Mouse (Mus musculus) myocyte (in vitro differentiated cells): ENCODE results near the gene Pard6b. TPM values are rescaled to one million over a fixed set of nuclear protein-coding genes. Genes with fewer than 3 reads are reported as not detected.

Source experiments
- H3K27me3 ChIP-seq: one replicate; pipeline ENCODE4 v1.6.1; 2011; ENCODE audit not compliant: control insufficient read depth, insufficient read depth, insufficient read length
- H3K36me3 ChIP-seq: one replicate; pipeline ENCODE4 v1.6.1; 2011; ENCODE audit not compliant: control insufficient read depth, insufficient read depth
- H3K4me2 ChIP-seq: one replicate; pipeline ENCODE4 v1.6.1; 2011; ENCODE audit warnings: low read depth, control low read depth
- H3K4me3 ChIP-seq: one replicate; pipeline ENCODE4 v1.5.1; 2011; ENCODE audit warnings: mild to moderate bottlenecking, control low read depth, moderate library complexity
- H3K79me2 ChIP-seq: one replicate; pipeline ENCODE4 v1.6.1; 2011; ENCODE audit not compliant: control insufficient read depth, insufficient read depth
- H3ac ChIP-seq: one replicate; pipeline ENCODE4 v1.6.1; 2011; ENCODE audit not compliant: control insufficient read depth, insufficient read length
- CEBPB ChIP-seq: IDR thresholded peaks from 2 replicates; pipeline ENCODE4 v1.6.1; 2011; ENCODE audit warnings: mild to moderate bottlenecking, moderate library complexity; ENCODE audit not compliant: poor library complexity, insufficient read depth, severe bottlenecking
- E2F4 ChIP-seq: IDR thresholded peaks from one replicate; pipeline ENCODE4 v1.6.1; 2011; ENCODE audit warnings: mild to moderate bottlenecking, control low read depth, moderate library complexity; ENCODE audit not compliant: insufficient read depth
- MAX ChIP-seq: IDR thresholded peaks from one replicate; pipeline ENCODE4 v1.6.1; 2011; ENCODE audit warnings: low read depth, mild to moderate bottlenecking, control low read depth
- MYOD1 ChIP-seq, 3 experiments: IDR thresholded peaks; one replicate each; pipeline ENCODE4 v1.6.1; 2011; ENCODE audit warnings: control low read depth in 2 of 3, low read depth in 2 of 3, mild to moderate bottlenecking in 2 of 3, moderate library complexity in 1 of 3; ENCODE audit not compliant: insufficient read length in 2 of 3, control insufficient read depth in 1 of 3
- MYOG ChIP-seq, 3 experiments: IDR thresholded peaks; one replicate each; pipeline ENCODE4 v1.6.1; 2011; ENCODE audit warnings: control low read depth in 2 of 3, low read depth in 2 of 3, mild to moderate bottlenecking in 2 of 3; ENCODE audit not compliant: insufficient read length in 2 of 3, control insufficient read depth in 1 of 3, insufficient read depth in 1 of 3
- POLR2A ChIP-seq: IDR thresholded peaks from one replicate; pipeline ENCODE4 v1.6.1; 2011; ENCODE audit warnings: low read depth, mild to moderate bottlenecking, control low read depth, moderate library complexity; ENCODE audit not compliant: insufficient read length
- POLR2AphosphoS2 ChIP-seq: IDR thresholded peaks from one replicate; pipeline ENCODE4 v1.6.1; 2011; ENCODE audit warnings: low read depth, control low read depth; ENCODE audit not compliant: insufficient read length
- REST ChIP-seq: IDR thresholded peaks from one replicate; pipeline ENCODE4 v1.6.1; 2011; ENCODE audit warnings: mild to moderate bottlenecking, control low read depth, moderate library complexity; ENCODE audit not compliant: insufficient read depth, insufficient read length
- SRF ChIP-seq: IDR thresholded peaks from one replicate; pipeline ENCODE4 v1.6.1; 2011; ENCODE audit warnings: low read depth; ENCODE audit not compliant: control insufficient read depth, insufficient read length
- TCF12 ChIP-seq: IDR thresholded peaks from one replicate; pipeline ENCODE4 v1.6.1; 2011; ENCODE audit warnings: mild to moderate bottlenecking, control low read depth; ENCODE audit not compliant: poor library complexity, insufficient read depth, severe bottlenecking
- TCF3 ChIP-seq: IDR thresholded peaks from one replicate; pipeline ENCODE4 v1.6.1; 2011; ENCODE audit warnings: low read depth, control low read depth; ENCODE audit not compliant: insufficient read length
- USF1 ChIP-seq: IDR thresholded peaks from one replicate; pipeline ENCODE4 v1.6.1; 2011; ENCODE audit warnings: low read depth, mild to moderate bottlenecking, control low read depth, moderate library complexity
- polyA plus RNA-seq: library from polyadenylated mRNA; unstranded; fragments of >200 nt; fragmentation: generic; extraction: Trizol; gene quantifications from one replicate; pipeline ENCODE4 v1.2.1, GENCODE M21; 2012; ENCODE audit warnings: missing spikeins

The Pard6b gene
- polyA plus RNA-seq, 1 experiment = 0.11 TPM

DNA sequence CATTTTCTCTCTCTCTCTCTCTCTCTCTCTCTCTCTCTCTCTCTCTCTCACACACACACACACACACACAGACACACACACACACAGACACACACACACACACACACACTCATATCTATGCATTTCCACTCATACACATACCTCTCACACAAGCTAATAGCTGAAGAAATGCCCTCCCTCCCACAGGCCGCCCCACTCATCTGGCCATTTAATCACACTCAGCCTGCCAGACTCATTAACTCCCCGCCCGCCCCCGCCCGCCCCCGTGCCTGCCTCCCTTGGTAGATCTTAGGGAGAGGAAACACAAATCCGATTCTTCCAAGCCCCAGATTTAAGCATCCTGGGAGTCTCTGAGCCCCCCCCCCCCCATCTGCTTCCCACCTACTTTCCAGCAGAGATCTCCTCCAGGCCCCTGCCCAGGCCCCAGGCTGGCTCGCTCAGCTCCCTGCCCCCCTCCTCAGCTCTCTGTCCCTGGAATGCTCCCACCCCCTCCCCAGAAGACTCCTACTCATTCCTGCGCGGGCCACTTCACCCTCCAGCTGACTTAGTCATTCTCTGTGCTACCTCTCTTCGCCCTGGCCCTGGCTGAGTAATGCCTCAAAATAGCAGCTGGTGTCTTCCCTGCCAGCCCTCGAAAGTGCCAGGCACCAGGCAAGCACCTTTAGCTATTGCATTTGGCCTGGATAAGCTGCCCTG is 8.2 kb upstream of the Pard6b start:
- no peaks in the 10 kb centered on the region for H3K79me2 ChIP-seq
- no peak overlapping the region for H3K4me3 ChIP-seq
- peak overlapping the region; percentile 47 for H3K4me2 ChIP-seq
- TF ChIP-seq MYOD1 (IDR thresholded peaks at IDR 0.05; ENCODE audit: control insufficient read depth in 1 of 3, insufficient read length in 2 of 3, low read depth in 2 of 3) (peak in 2 of 3 experiments; percentile 65 to 74), MYOG (IDR thresholded peaks at IDR 0.05; ENCODE audit: control insufficient read depth in 1 of 3, insufficient read depth in 1 of 3, insufficient read length in 2 of 3, low read depth in 2 of 3) (peak in 1 of 3 experiments; percentile 60), USF1 (no peak)
- H3K36me3 ChIP-seq = no peaks in the 10 kb centered on the region
- no peak overlapping the region for H3ac ChIP-seq
- H3K27me3 ChIP-seq = no peaks in the 10 kb centered on the region

DNA sequence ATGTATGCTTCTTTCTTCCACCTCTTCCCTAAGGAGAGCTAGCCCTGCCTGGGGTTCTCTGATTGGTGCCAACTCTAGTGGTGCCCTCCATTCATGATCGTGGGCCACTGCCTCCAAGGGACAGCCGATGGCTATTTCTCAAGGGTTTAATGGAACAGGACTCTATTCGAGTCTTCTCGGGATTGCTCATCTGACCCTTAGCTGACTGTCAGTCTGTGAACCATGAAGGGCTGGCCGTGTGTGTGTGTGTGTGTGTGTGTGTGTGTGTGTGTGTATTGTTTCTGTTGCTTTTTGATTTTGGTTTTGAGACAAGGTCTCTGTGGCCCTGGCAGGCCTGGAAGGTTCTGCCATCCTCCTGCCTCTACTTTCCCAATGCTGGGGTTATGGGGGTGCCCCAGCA is 7.1 kb upstream of the Pard6b start:
- no peaks in the 10 kb centered on the region for H3K79me2 ChIP-seq
- no peaks in the 10 kb centered on the region for H3K36me3 ChIP-seq
- H3K4me2 ChIP-seq = no peak overlapping the region
- no peak overlapping the region for H3K4me3 ChIP-seq
- no peaks in the 10 kb centered on the region for H3K27me3 ChIP-seq
- no peak overlapping the region for H3ac ChIP-seq
- no peak for TF ChIP-seq MYOG (IDR thresholded peaks at IDR 0.05; ENCODE audit: control insufficient read depth in 1 of 3, insufficient read depth in 1 of 3, insufficient read length in 2 of 3, low read depth in 2 of 3)
- no peak for TF ChIP-seq TCF3
- no peak for TF ChIP-seq USF1
- TF ChIP-seq MAX = no peak
- no peak for TF ChIP-seq REST
- no peak for TF ChIP-seq E2F4
- TF ChIP-seq POLR2AphosphoS2 = no peak
- TF ChIP-seq MYOD1 (IDR thresholded peaks at IDR 0.05; ENCODE audit: control insufficient read depth in 1 of 3, insufficient read length in 2 of 3, low read depth in 2 of 3) = no peak
- TF ChIP-seq SRF = no peak
- TF ChIP-seq POLR2A = no peak
- TF ChIP-seq TCF12 = no peak
- no peak for TF ChIP-seq CEBPB

DNA sequence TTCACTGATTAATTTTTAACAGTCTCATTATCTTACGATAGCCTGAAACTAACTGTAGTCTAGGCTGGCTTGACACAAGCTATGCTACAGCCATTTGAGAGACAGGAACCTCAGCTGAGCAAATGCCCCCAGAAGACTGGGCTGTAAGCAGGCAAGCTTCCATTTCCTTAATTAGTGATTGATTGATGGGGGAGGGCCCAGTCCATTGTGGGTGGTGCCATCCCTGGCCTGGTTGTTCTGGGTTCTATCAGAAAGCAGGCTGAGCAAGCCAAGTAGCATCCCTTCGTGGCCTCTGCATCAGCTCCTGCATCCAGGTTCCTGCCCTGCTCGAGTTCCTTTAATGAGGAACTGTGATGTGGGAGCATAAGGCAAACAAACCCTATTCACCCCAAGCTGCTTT is 6.3 kb upstream of the Pard6b start:
- H3K79me2 ChIP-seq = no peaks in the 10 kb centered on the region
- TF ChIP-seq TCF3 (no peak), CEBPB (no peak), REST (no peak), TCF12 (no peak), E2F4 (no peak), SRF (no peak), POLR2A (no peak), MYOD1 (IDR thresholded peaks at IDR 0.05; ENCODE audit: control insufficient read depth in 1 of 3, insufficient read length in 2 of 3, low read depth in 2 of 3) (no peak), POLR2AphosphoS2 (no peak), MAX (no peak)
- H3K4me2 ChIP-seq = no peak overlapping the region
- no peak overlapping the region for H3ac ChIP-seq
- no peaks in the 10 kb centered on the region for H3K27me3 ChIP-seq
- H3K36me3 ChIP-seq = no peaks in the 10 kb centered on the region
- no peak overlapping the region for H3K4me3 ChIP-seq

DNA sequence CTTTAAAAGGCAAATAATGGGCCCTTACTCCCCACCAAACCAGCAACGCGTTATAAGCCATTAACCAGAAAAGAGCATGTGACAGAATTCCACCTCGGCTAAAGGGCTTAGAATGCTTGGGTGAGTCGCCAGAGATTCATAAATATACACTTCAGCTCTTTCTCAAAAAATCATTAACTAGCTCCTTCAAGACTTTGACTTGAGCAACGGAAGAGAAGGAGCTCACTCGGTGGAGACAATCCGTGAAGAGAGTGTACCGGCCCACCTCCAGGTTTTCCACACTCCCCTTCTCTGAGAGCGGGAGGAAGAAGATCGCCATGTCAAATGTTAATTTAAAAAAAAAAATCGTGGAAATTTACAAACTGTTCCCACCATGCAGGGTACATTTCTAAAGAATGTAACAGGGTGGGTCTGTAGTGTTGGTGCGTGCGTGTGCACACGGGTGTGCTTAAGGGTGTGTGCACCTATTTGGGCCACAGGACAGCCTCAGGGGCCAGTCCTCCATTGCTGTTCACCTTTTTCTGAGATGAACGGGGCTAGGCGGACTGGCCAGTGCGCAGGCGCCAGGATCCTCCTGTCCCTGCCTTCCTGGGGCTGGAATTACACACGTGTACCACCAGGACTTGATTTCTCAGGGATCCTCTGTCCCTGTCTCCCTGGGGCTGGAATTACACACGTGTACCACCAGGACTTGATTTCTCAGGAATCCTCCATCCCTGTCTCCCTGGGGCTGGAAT is 3.8 kb upstream of the Pard6b start:
- H3K36me3 ChIP-seq = no peaks in the 10 kb centered on the region
- H3K4me2 ChIP-seq = no peak overlapping the region
- no peaks in the 10 kb centered on the region for H3K79me2 ChIP-seq
- no peak for TF ChIP-seq POLR2AphosphoS2
- TF ChIP-seq MYOD1 (IDR thresholded peaks at IDR 0.05; ENCODE audit: control insufficient read depth in 1 of 3, insufficient read length in 2 of 3, low read depth in 2 of 3) = no peak
- TF ChIP-seq MAX = no peak
- TF ChIP-seq CEBPB = no peak
- TF ChIP-seq USF1 = no peak
- TF ChIP-seq SRF = no peak
- no peak for TF ChIP-seq TCF12
- no peak for TF ChIP-seq POLR2A
- no peak for TF ChIP-seq E2F4
- no peak overlapping the region for H3K4me3 ChIP-seq
- H3K27me3 ChIP-seq = peaks cover 14% of the 10 kb centered on the region
- H3ac ChIP-seq = no peak overlapping the region
